Mouse (Mus musculus) regulatory T cell (primary cell): ENCODE measurements around the gene Tmem121.
"Not testable (repeated sequence)": the region's sequence is repeated elsewhere in the genome, so short reads cannot be mapped to it uniquely, and the experiment has no call there.

Experiments
- in situ Hi-C: fragments of 300-600 bp; cut with MboI, MseI; formaldehyde crosslinking; loops from one replicate; pipeline ENCODE4 v1.15.1; 2025; ENCODE audit warnings: high pct_unique_total_duplicates

The Tmem121 gene

DNA sequence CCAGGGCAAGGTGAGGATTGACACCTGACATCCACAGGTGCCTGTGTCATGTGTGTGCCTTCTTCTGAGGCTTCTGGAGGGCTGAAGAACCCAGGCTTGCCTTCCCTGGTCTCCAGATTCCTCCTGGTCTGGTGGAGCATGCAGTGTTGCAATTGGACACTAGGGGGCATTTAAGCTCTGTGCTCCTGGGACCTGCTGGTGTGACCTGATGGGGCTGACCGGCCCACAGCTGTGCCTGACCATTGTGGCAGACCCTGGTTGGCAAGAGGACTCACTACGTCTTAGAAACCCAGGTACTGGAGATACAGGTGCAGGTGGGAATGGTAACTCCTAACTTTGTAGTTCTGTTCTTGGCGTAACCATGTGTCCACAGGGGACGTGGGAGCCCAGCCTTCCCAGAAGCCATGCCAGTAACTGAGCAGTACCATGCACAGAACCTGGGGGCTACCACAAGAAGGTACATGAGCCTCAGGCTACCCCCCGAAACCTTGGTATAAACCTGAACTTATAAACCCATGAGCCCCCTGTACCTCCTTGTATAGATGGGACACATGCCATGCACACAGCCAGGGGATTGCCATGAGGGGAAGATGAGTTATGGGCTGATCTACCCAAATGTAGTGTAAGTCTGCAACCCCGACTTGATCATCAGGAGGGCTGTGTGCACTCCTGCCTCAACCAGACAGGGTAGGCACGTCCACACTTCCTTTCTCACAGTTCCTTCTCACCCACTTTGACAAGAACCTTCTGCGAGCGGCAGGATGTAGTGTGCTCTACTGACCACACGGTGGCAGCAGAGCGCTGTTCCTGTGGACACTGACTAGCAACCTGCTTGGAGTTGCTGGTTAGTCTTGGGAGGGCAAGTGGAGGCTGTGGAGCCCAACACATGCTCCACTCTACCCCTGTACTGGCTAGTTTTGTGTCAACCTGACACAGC is 31.8 kb downstream of the Tmem121 start:
- in situ Hi-C loops: no loop called here

DNA sequence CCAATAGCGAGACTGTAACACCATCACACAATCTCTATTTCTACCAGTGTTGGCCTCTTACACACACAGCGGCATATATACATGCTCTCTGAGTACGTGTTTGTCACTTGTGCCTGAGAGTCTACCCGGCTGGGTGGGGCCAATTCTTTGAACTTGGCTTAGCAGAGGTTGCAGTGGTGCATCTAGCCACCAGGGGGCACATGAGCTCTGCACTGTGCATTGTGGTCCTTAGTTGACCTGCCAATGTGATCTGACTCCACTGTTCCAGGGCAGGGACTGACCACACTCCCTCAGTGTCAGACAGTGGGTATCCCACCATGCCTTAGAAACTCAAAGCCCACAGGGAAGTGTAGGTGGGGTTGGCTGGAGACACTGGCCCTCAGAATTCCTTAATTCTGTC is 34.1 kb downstream of the Tmem121 start:
- in situ Hi-C loops: loop anchor here (5.0 kb wide), 3 partner anchors 212 to 367 kb away; no protein-coding TSS in a partner anchor

DNA sequence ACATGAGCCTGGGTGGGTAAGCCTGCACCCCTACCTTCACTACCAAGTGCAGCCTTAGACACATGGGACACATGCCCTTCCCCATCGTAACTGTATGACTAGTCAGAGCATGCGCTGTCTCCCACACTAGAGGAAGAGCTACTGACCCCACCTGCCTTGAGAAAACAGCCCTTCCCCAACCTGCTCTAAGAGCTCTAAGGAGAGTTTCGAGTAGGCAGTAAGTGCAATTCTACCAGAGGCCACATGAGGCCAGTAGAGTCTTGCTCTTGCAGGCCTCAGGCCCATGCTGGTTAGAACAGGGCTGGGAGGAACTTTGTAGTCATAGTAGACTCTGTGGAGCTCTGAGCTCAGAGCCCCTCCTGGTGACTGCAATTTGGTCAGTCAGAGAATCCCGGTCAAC is 34.7 kb downstream of the Tmem121 start:
- in situ Hi-C loops: loop anchor here (5.0 kb wide), 3 partner anchors 212 to 367 kb away; no protein-coding TSS in a partner anchor

DNA sequence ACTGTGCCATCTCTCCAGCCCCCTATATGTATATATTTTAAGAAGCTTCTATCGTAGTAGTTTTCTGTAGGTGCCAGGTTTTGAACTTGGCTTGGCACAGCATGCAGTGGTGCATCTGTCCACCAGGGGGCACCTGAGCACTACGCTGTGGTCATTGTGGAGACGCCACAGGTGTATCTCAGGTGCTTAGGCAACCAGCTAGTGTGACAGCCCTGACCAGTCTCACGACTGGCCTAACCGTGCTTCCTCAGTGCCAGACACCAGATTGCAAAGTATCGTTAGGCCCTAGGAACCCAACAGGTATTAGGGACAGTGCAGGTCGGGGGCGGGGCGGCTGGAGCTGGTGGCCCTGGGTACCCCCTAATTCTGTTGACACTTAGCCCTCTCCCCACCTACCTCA is 35.6 kb downstream of the Tmem121 start:
- in situ Hi-C loops: loop anchor here (5.0 kb wide), 3 partner anchors 211 to 366 kb away; no protein-coding TSS in a partner anchor

DNA sequence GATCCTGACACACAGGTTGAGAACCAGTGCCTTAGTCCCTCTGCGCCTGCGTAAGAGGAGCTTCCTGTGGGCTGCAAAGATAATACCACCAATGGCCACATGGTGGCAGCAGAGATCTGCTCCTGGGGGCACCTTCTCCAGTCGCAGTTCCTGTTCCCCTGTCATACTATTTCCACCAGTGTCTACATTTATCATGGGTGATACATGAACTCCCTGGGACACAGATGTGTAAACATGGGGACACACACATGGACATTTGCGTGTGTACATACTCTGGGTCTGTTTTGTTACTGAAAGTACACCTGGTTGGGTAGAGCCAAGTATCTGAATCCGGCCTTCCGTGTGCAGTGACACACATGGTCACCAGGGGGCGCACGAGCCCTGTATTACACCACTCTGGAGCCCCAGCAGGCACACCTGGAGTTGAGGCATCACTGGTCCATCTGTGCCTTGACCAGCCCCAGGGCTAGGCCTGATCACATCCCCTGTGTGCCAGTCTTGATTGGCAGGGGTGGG is 36.4 kb downstream of the Tmem121 start:
- in situ Hi-C loops: loop anchor here (5.0 kb wide), 3 partner anchors 210 to 365 kb away; no protein-coding TSS in a partner anchor

DNA sequence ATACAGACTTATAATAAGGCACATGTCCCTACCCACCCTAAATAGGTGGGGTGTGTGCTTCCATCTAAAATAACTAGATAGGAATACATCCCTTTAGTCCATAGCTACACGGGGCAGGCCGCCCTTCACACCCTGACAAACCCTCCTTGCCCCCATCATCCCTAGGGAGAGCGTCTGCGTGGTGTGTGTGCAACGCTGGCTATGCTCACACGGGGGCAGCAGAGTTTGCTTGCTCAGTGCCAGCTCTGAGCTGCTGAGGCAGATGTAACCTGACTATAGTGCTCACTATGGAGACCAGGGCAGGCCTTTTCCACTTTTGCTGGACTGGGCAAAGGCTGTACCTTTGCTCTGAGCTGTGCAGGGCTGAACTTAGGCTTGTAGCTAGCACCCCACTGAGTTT is 37.0 kb downstream of the Tmem121 start:
- in situ Hi-C loops: loop anchor here (5.0 kb wide), 3 partner anchors 210 to 365 kb away; no protein-coding TSS in a partner anchor

DNA sequence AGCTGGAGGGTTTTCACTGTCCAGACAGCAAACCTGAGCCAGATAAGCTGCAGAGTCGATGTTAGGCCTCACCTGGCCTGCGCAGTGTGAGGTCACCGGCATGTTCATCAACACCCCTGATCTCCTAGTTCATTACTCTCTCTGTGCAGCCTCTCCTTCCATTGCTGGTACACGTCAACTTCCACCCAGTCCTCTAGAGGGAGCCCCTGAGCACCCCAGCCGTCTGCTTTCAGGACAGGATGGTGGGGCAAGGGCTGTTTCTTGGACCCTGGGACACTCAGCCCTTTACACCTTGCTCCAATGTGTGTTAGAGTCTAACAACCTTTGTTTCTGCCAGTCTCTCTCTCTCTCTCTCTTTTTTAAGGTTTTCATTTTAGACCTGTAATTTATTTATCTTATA is 38.5 kb downstream of the Tmem121 start:
- in situ Hi-C loops: loop anchor here (5.0 kb wide), 3 partner anchors 208 to 363 kb away; no protein-coding TSS in a partner anchor

DNA sequence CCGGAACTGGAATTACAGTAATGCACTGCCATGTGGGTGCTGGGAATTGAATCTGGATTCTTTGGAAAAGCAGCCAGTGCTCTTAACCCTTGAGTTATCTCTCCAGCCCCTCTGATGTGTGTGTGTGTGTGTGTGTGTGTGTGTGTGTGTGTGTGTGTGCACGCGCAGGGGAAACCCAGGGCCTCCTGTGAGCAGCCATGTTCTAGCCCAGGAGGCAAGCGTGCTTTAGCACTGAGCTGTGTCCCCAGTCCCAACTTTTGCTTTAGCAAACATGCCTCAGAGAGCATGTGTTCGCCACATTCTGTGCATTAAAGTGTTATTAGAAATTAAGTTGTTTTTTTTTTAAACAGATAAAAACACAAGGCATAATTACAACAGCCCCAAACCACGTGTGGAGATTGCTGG is 39.0 kb downstream of the Tmem121 start:
- in situ Hi-C loops: loop anchor here (5.0 kb wide), 3 partner anchors 208 to 363 kb away; no protein-coding TSS in a partner anchor

DNA sequence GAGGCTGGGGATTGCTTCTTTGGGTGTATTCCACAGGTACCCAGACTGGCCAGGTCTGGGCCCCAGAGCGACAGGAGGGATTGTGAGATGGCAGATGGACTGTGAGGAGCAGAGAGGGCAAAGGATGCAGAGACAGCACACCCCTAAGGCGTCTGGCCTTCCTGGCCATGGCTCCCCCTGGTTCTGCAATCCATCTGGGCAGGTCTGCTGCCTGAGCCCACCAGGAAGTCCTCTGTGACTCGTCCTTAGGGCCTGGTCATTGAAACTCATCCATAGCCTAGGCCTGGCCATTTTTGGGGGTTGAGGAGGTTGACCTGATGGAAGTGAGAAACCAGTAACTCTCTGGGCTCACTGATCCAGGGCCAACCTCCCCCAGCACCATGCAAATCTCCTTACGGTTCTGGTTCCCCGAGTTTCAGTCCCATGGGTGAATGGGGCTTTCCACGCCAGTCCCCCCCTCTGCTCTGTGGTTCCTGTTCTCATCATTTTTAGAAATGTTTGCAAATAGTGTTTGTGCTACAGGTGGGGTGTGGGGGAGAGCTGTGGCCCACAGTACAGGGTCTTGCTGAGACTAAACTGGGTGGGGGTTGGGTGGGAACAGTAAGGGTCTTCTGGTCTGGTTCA is 42.4 kb downstream of the Tmem121 start:
- in situ Hi-C loops: no loop called here

DNA sequence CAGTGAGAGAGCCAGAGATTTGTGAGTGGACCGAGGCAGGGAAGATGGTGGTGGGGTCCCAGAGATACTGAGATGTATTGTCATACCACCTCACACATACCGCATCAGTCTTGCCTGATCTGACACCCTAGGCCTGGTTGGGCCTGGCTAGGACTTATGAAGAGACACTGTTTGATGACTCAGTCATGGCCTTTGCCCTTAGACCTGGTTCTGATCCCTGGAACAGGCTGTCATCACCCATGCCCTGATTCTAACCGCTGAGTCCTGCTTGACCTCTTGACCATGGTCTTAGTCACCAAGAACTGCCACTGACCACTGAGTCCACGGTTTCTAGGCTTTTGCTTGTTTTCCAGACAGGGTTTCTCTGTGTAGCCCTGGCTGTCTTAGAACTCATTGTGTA is 45.0 kb downstream of the Tmem121 start:
- in situ Hi-C loops: no loop called here

DNA sequence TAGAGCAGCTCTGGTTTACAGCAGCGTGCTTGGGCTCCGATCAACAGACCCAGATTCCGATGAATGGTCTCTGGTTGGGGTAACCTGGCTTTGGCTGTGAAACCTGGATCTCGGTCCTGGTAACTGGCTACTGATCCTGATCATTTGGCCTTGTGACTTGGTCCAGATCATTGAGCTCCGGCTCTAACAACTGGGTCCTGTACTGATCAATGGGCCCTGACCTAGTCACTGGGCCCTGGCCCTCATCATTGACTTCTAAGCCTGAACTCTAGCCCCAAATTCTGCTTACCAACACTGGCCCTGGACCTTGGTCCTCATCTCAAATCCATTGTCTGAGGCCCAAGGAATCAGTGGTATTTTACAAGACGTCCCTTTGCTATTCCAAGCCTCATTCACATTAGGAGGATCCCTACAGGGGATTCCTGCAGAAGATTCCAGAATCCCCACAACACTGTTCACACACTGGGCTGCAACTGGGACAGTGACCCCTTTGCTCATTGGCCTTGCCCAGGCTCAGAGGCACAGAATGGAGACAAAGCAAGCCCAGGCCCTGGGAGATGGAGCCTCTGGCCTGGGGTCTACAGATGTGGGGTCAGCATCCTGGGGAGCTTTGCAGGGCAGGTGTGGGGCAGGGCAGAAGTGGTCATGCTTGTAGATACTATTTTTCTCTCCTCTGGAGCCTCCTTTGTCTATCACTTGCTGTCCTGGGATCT is 46.0 kb downstream of the Tmem121 start:
- in situ Hi-C loops: not testable (repeated sequence)

DNA sequence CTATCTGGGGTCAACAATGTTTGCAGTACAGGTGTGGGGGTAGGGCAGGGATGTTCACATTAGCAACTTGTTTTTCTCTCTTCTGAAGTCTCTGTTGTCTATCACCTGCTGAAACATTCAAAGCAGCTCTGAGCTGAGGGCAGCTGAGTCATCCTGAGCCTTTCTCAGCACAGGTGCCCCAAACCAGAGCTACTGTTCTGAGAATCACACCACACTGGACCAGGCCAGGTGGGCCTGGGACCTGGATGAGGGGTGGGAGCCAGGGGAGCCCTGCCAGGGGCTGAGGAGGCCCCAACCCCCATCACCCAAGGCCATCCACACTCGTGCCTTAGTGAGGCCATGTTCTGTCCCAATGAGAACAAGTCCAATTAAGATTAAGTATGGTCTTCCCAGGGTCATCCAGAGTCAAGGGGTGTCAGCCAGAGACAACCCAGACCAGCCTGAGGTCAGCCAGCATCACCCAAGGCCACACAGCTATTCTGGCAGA is 46.6 kb downstream of the Tmem121 start:
- in situ Hi-C loops: not testable (repeated sequence)
